Mouse (Mus musculus): ENCODE results near the gene Hacd3. TPM values are rescaled to one million over a fixed set of nuclear protein-coding genes. Genes with fewer than 3 reads are reported as not detected.
"Not testable (repeated sequence)": the region's sequence is repeated elsewhere in the genome, so short reads cannot be mapped to it uniquely, and the experiment has no call there.

Gene Hacd3
- 100 to 1,000 TPM; 177 TPM for total RNA-seq (2021)
- long read RNA-seq, experiment 1, transcript Hacd3-201 (11 exons, 2,709 nt): major isoform, 241 of 268 reads
- long read RNA-seq, experiment 1, partial matches to known transcripts: 9 of 268 reads
- long read RNA-seq, experiment 1, other reads (novel, unspliced or antisense): 18 of 268 reads
- long read RNA-seq, experiment 2, transcript Hacd3-201 (11 exons, 2,709 nt): major isoform, 234 of 262 reads
- long read RNA-seq, experiment 2, partial matches to known transcripts: 11 of 262 reads
- long read RNA-seq, experiment 2, other reads (novel, unspliced or antisense): 17 of 262 reads

- intact Hi-C loops (cut with DNase I): no loop called here
- DNase-seq (ENCODE audit: low spot score in 2 of 2): peak; percentile 89 to 90
These were observed at the start of gene Hacd3 for GRCm38 (mm10) chr9:65020991-65021886. Gene Hacd3 (minus strand): TSS chr9:65021693.

- intact Hi-C loops (cut with DNase I): loop anchor here (10.0 kb wide), 1 partner anchor 244 kb away; no protein-coding TSS in a partner anchor
- no peak for DNase-seq (ENCODE audit: low spot score in 2 of 2)
These were observed 49.1 kb upstream of the Hacd3 start for GRCm38 (mm10) chr9:65070587-65070986.

GRCm38 (mm10) chr9:65064251-65064650 lies 42.8 kb upstream of the Hacd3 start:
- intact Hi-C loops (cut with DNase I): no loop called here
- DNase-seq (ENCODE audit: low spot score in 2 of 2): no peak

GRCm38 (mm10) chr9:65050981-65051380 lies 29.5 kb upstream of the Hacd3 start:
- intact Hi-C loops (cut with DNase I): loop anchor here (10.0 kb wide), 1 partner anchor 254 kb away; no protein-coding TSS in a partner anchor
- no peak for DNase-seq (ENCODE audit: low spot score in 2 of 2)

- no peak for DNase-seq (ENCODE audit: low spot score in 2 of 2)
- intact Hi-C loops (cut with DNase I): no loop called here
These were observed 27.9 kb upstream of the Hacd3 start for GRCm38 (mm10) chr9:65049422-65049821.

- DNase-seq (ENCODE audit: low spot score in 2 of 2): no peak
- intact Hi-C loops (cut with DNase I): no loop called here
These were observed 25.5 kb upstream of the Hacd3 start for GRCm38 (mm10) chr9:65046993-65047392.

- intact Hi-C loops (cut with DNase I): loop anchor here (5.0 kb wide), 1 partner anchor 36 kb away; no protein-coding TSS in a partner anchor
- no peak for DNase-seq (ENCODE audit: low spot score in 2 of 2)
These were observed 19.9 kb upstream of the Hacd3 start for GRCm38 (mm10) chr9:65041430-65041829.

GRCm38 (mm10) chr9:65036861-65037260 lies 15.4 kb upstream of the Hacd3 start:
- DNase-seq (ENCODE audit: low spot score in 2 of 2): no peak
- intact Hi-C loops (cut with DNase I): no loop called here

- intact Hi-C loops (cut with DNase I): no loop called here
- peak; percentile 33 to 38 for DNase-seq (ENCODE audit: low spot score in 2 of 2)
These were observed 15.0 kb upstream of the Hacd3 start for GRCm38 (mm10) chr9:65036456-65036855.

- intact Hi-C loops (cut with DNase I): no loop called here
- peak; percentile 93 to 96 for DNase-seq (ENCODE audit: low spot score in 2 of 2)
These were observed 11.0 kb upstream of the Hacd3 start, which contains the start of gene Dpp8 for GRCm38 (mm10) chr9:65032269-65033108. Gene Dpp8 (plus strand): TSS chr9:65032414.

- intact Hi-C loops (cut with DNase I): no loop called here
- DNase-seq (ENCODE audit: low spot score in 2 of 2): no peak
These were observed 10.4 kb upstream of the Hacd3 start for GRCm38 (mm10) chr9:65031894-65032268.

- intact Hi-C loops (cut with DNase I); DNase-seq (ENCODE audit: low spot score in 2 of 2): not testable (repeated sequence)
These were observed 9.9 kb upstream of the Hacd3 start for GRCm38 (mm10) chr9:65031355-65031754.

GRCm38 (mm10) chr9:65028313-65028712 lies 6.8 kb upstream of the Hacd3 start:
- intact Hi-C loops (cut with DNase I): no loop called here
- DNase-seq (ENCODE audit: low spot score in 2 of 2): no peak

- no peak for DNase-seq (ENCODE audit: low spot score in 2 of 2)
- intact Hi-C loops (cut with DNase I): no loop called here
These were observed 5.7 kb upstream of the Hacd3 start for GRCm38 (mm10) chr9:65027241-65027640.

GRCm38 (mm10) chr9:65023447-65023846 lies 2.0 kb upstream of the Hacd3 start:
- intact Hi-C loops (cut with DNase I): no loop called here
- no peak for DNase-seq (ENCODE audit: low spot score in 2 of 2)

GRCm38 (mm10) chr9:65022580-65023135 lies 1.2 kb upstream of the Hacd3 start:
- intact Hi-C loops (cut with DNase I): no loop called here
- no peak for DNase-seq (ENCODE audit: low spot score in 2 of 2)

GRCm38 (mm10) chr9:65021887-65022579 lies 540 bp upstream of the Hacd3 start:
- no peak for DNase-seq (ENCODE audit: low spot score in 2 of 2)
- intact Hi-C loops (cut with DNase I): no loop called here

GRCm38 (mm10) chr9:65020128-65020527 lies 1.4 kb downstream of the Hacd3 start:
- intact Hi-C loops (cut with DNase I): no loop called here
- no peak for DNase-seq (ENCODE audit: low spot score in 2 of 2)

- no peak for DNase-seq (ENCODE audit: low spot score in 2 of 2)
- intact Hi-C loops (cut with DNase I): no loop called here
These were observed 2.3 kb downstream of the Hacd3 start for GRCm38 (mm10) chr9:65019146-65019545.

Measured in left cerebral cortex, postnatal 14 days (tissue).